Mouse (Mus musculus): ENCODE results near the gene Slc5a2. TPM values are rescaled to one million over a fixed set of nuclear protein-coding genes. Genes with fewer than 3 reads are reported as not detected.

The Slc5a2 gene
- polyA plus RNA-seq, 1 experiment = 0.08 TPM

- DNase-seq (ENCODE audit: low read depth) = no peak
Observed at GRCm38 (mm10) chr7:128298481-128299342, 33.3 kb downstream of the Slc5a2 start.

DNA sequence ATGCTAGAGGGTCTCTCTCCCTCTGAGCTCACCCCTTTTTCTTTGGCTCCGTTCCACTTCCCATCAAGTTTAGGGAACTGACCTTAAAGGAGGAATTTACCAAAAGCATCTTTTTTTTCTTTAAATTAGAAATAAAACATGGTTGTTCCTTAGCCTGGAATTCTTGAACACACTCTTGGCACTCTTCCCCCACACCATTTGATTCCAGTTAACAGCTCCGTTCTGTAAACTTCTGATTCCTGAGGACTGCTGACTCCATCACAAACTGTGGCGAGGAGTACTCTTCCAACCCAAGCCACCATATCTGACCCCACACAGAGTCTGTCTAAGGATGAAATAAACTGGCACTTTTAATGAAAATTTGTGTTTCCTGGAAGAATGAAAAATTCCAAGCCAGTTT lies 35.5 kb downstream of the Slc5a2 start:
- DNase-seq (ENCODE audit: low read depth) = no peak

DNA sequence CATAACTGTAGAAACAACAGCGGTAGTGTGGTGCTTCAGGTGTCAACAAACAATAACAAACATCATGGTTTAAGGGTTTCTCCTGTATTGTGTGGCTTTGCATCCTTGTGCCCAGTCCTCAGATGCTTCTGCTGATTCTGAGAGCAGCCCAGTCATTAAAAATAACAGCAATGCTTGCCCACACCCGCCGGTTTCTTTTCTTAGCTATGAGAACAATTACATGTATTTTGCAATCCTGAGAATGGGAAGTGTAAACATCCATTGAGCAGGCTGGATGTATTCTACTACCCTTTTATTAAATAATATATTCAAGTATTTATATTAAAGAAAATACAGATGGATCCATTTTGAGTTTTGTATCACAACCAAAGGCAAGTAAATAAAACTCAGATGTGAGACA lies 36.7 kb downstream of the Slc5a2 start:
- no peak for DNase-seq (ENCODE audit: low read depth)

DNA sequence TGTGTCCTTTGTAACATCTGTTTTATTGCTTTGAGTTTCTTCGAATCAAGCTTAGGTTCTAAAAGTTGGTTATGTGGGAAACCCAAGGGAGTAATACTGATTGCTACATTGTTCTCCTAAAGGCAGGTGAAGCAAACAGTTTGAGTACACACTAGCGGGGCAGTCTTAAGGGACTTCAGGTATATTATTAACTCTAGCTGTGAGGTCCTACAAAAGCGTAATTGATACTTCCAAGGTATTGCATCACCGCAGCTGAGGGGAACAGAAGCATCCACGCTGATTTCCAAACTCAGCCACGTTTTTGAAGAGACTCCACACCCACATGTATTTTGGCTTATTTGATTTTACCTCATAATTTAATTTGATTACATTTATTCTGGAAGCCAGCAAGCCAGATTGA lies 38.7 kb downstream of the Slc5a2 start:
- DNase-seq (ENCODE audit: low read depth) = no peak

GRCm38 (mm10) chr7:128304907-128305306 lies 39.5 kb downstream of the Slc5a2 start:
- no peak for DNase-seq (ENCODE audit: low read depth)

GRCm38 (mm10) chr7:128307851-128308250 lies 42.4 kb downstream of the Slc5a2 start:
- DNase-seq (ENCODE audit: low read depth) = no peak

GRCm38 (mm10) chr7:128309216-128309615 lies 43.8 kb downstream of the Slc5a2 start:
- no peak for DNase-seq (ENCODE audit: low read depth)

DNA sequence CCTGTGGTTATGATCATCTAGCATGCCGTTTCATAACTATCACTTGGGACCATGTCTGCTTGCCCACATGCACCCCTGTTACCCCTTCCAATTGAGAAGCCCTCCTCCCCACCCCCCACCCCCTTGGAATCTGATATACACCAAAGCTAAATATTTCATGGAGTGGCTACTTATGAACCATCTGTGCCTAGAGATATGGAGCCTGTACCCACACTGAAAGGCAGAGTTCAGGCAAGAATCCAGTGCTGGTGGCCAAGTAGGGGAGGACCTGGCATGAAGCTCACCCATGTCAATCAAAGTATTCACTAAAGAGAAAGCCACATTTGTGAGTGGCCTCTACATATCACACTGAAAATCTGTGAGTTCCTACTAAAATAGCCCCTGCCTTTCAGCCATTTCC lies 44.3 kb downstream of the Slc5a2 start:
- DNase-seq (ENCODE audit: low read depth) = no peak

GRCm38 (mm10) chr7:128310229-128310688 lies 44.8 kb downstream of the Slc5a2 start:
- DNase-seq (ENCODE audit: low read depth) = no peak

DNA sequence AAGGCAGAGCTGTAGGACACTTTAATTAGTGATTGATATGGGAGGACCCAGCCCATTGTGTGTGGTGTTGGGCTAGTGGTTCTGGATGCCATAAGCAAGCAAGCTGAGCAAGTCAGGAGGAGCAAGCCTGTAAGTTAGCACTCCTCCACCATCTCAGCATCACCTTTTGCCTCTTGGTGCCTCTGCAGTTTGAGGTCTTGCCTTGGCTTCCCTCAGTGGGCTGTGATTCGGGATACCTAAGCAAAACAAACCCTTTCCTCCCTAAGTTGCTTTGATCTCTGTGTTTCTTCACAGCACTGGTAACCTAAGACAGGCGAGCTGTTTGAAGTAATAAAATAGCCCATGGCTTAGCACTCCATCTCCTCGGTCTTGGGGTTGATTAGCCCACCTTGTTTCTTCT lies 45.8 kb downstream of the Slc5a2 start:
- DNase-seq (ENCODE audit: low read depth) = no peak

DNA sequence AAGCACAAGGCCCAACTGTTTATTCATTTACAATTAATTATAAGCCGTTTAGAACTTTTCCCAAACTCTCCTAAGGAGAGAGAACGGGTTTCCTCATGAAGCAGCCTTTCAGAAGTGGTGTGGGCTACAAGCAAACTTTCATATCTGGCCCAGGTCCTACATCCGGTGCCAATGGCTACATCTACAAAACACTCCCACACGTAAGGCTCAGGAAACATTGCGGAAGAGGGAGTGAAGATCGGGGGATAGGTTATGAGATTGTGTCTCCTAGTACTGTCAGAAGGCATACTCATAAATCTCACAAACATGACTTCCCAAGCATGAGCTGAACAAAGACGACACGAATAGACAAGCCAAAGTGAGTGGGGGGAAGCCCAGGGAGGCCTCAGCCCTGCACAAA lies 46.4 kb downstream of the Slc5a2 start:
- DNase-seq (ENCODE audit: low read depth) = no peak

DNA sequence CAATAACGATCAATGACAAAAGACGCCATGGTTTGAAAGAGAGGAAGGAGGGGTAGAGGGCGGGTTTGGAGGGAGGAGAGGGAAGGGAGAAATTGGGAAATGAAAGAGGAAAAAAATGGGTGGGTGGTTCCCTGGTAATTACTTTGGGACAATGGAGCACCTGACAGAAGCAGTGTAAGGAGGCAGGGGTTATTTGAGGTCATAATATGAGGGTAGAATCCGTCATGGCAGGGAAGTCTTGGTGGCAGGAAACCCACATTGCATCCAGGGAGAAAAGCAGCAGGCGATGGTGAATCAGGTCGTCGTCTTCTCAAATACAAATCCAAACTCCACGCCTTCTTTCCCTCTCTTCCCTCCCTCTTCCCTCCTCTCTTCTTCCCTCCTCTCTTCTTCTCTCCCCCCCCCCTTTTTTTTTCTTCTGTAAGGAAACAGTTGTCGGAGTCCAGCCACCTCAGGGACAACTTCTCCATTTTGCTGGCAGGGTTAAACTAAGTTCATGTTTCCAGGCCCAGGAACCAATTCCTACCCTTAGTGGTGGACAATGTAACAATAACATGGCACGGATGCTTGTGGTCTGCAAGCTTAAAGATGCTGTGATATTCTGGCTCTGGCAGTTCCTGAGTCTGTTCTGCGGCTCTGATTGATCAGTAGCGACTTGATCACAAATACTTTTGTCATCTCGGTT lies 47.1 kb downstream of the Slc5a2 start:
- no peak for DNase-seq (ENCODE audit: low read depth)

GRCm38 (mm10) chr7:128313601-128314000 lies 48.1 kb downstream of the Slc5a2 start:
- no peak for DNase-seq (ENCODE audit: low read depth)

DNA sequence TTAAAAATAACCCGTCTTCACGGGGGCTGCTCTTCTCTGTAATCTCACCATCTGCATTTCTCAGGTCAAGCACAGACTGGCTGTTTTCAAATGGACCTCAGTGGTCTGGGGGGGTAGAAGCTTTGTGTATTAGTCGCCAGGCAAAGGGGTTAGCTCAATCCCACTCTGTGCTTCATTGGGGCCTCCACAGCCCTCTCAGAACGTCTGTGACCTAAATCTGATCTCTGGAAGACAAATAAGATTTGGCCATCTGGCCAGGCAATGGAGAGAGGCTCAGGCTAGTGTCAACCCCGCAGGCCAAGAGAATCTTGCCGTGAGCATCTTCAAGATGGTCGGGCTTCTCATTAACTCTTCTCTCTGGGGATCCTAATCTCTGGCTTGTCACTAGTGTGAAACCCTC lies 49.0 kb downstream of the Slc5a2 start:
- DNase-seq (ENCODE audit: low read depth) = no peak

DNA sequence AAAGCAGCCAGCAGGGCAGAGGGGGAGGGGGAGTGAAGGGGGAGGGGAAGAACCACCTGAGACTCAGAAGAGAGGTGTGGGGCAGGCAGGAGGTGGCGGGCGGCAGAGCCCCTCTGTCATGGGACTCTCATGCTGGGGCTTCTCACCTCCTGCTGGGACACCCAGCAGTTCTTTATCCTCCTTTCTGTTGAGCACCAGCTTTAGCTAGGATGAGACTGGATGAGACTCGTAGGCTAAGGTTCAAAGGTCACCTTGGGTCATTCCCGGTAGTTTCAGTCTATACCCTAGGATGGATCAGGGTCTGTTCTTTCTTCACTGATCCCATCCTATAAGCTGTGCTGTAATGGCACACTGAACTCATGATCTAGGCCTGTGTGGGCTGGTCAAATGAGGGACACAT lies 51.6 kb downstream of the Slc5a2 start:
- DNase-seq (ENCODE audit: low read depth) = no peak

DNA sequence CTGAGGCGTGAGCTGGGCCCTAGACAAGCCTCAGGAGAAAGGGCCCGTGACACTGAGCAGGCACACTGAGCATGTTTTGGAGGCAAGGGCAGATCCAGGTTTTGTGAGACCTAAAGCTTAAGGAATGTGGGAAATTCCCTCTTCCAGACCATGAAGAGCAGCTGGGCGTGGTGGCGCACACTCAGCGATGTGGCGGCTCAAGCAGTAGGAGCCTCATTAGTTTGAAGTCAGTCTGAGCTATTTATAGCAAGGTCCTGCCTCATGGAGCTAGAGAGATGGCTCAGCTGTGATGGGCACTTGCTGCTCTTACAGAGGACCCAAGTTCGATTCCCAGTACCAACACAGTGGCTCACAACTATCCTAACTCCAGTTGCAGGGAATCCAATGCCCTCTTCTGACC lies 53.7 kb downstream of the Slc5a2 start:
- no peak for DNase-seq (ENCODE audit: low read depth)

- no peak for DNase-seq (ENCODE audit: low read depth)
Observed at GRCm38 (mm10) chr7:128320219-128320816, 54.9 kb downstream of the Slc5a2 start.

- DNase-seq (ENCODE audit: low read depth) = no peak
Observed at GRCm38 (mm10) chr7:128321260-128321659, 55.8 kb downstream of the Slc5a2 start.

Measured in gonadal fat pad, adult 2 months (tissue).